Mouse (Mus musculus) liver, postnatal 0 days (tissue): ENCODE results near the gene Actl6a.

Experiments
- CTCF ChIP-seq: sonication (generic); IDR thresholded peaks from 2 replicates; pipeline ENCODE4 v1.5.1; 2016; ENCODE audit warnings: antibody characterized with exemption, low read depth
- EP300 ChIP-seq: IDR thresholded peaks from 2 replicates; pipeline ENCODE4 v1.6.1; 2016; ENCODE audit warnings: antibody characterized with exemption, low read depth, mild to moderate bottlenecking

- TF ChIP-seq CTCF, result no peak
- TF ChIP-seq EP300, result no peak
Observed at GRCm38 (mm10) chr3:32759212-32759611, 53.1 kb downstream of the Actl6a start.
